Mouse (Mus musculus): Measurements from ENCODE around the gene Olfr33. TPM values are rescaled to one million over a fixed set of nuclear protein-coding genes. Genes with fewer than 3 reads are reported as not detected.

Olfr33 gene
- polyA plus RNA-seq (2017; shearing (Covaris generic)): not detected

GRCm38 (mm10) chr7:102718970-102719369, at the start of gene Olfr33:
TSS of gene Olfr33 (minus strand) at chr7:102719070.

GRCm38 (mm10) chr7:102759266-102759665, 40.4 kb upstream of the Olfr33 start, which contains the start of the genes Olfr560 and Olfr78:
TSS of gene Olfr560 (minus strand) at chr7:102759366.
TSS of gene Olfr78 (minus strand) at chr7:102759471.

GRCm38 (mm10) chr7:102727391-102727790, 8.5 kb upstream of the Olfr33 start, which contains the start of gene Olfr559:
TSS of gene Olfr559 (minus strand) at chr7:102727491.

GRCm38 (mm10) chr7:102701915-102702314, 17.0 kb downstream of the Olfr33 start, which contains the start of gene Olfr558:
TSS of gene Olfr558 (plus strand) at chr7:102702215.

GRCm38 (mm10) chr7:102695358-102696125, 23.3 kb downstream of the Olfr33 start, which contains the start of gene Olfr557:
TSS of gene Olfr557 (plus strand) at chr7:102695910.

GRCm38 (mm10) chr7:102686944-102687501, 31.8 kb downstream of the Olfr33 start, which contains the start of gene Trim68:
TSS of gene Trim68 (minus strand) at chr7:102687327.

GRCm38 (mm10) chr7:102664599-102664998, 54.3 kb downstream of the Olfr33 start, which contains the start of gene Olfr556:
TSS of gene Olfr556 (plus strand) at chr7:102664899.

Other genes with a start within 250 kb of the Olfr33 start
- not detected for gene Olfr543, start 237.4 kb downstream of the Olfr33 start, polyA plus RNA-seq (2017; shearing (Covaris generic))
- gene Olfr544, start 230.8 kb downstream of the Olfr33 start, polyA plus RNA-seq (2017; shearing (Covaris generic)): 0.15 TPM
- gene Olfr545, start 219.5 kb downstream of the Olfr33 start, polyA plus RNA-seq (2017; shearing (Covaris generic)): not detected
- gene Olfr547, start 184.3 kb downstream of the Olfr33 start, polyA plus RNA-seq (2017; shearing (Covaris generic)): not detected
- gene Olfr548-ps1, start 178.2 kb downstream of the Olfr33 start, polyA plus RNA-seq (2017; shearing (Covaris generic)): not detected
- gene Olfr549, start 169.2 kb downstream of the Olfr33 start, polyA plus RNA-seq (2017; shearing (Covaris generic)): not detected
- 20.7 TPM for gene Trim21, start 153.6 kb downstream of the Olfr33 start, polyA plus RNA-seq (2017; shearing (Covaris generic))
- not detected for gene Olfr550, start 147.6 kb downstream of the Olfr33 start, polyA plus RNA-seq (2017; shearing (Covaris generic))
- gene Olfr551, start 127.2 kb downstream of the Olfr33 start, polyA plus RNA-seq (2017; shearing (Covaris generic)): 0.06 TPM
- gene Olfr552, start 121.3 kb downstream of the Olfr33 start, polyA plus RNA-seq (2017; shearing (Covaris generic)): not detected
- not detected for gene Olfr553, start 100.9 kb downstream of the Olfr33 start, polyA plus RNA-seq (2017; shearing (Covaris generic))
- 0.52 TPM for gene Olfr554, start 80.6 kb downstream of the Olfr33 start, polyA plus RNA-seq (2017; shearing (Covaris generic))
- not detected for gene Olfr555, start 60.2 kb downstream of the Olfr33 start, polyA plus RNA-seq (2017; shearing (Covaris generic))
- not detected for gene Olfr556, start 54.2 kb downstream of the Olfr33 start, polyA plus RNA-seq (2017; shearing (Covaris generic))
- 7.1 TPM for gene Trim68, start 31.7 kb downstream of the Olfr33 start, polyA plus RNA-seq (2017; shearing (Covaris generic))
- gene Olfr557, start 23.2 kb downstream of the Olfr33 start, polyA plus RNA-seq (2017; shearing (Covaris generic)): not detected
- not detected for gene Olfr558, start 16.9 kb downstream of the Olfr33 start, polyA plus RNA-seq (2017; shearing (Covaris generic))
- not detected for gene Olfr559, start 8.4 kb upstream of the Olfr33 start, polyA plus RNA-seq (2017; shearing (Covaris generic))
- not detected for gene Olfr560, start 40.3 kb upstream of the Olfr33 start, polyA plus RNA-seq (2017; shearing (Covaris generic))
- gene Olfr78, start 40.4 kb upstream of the Olfr33 start, polyA plus RNA-seq (2017; shearing (Covaris generic)): not detected
- not detected for gene Olfr561, start 52.2 kb upstream of the Olfr33 start, polyA plus RNA-seq (2017; shearing (Covaris generic))
- not detected for gene Olfr564, start 84.4 kb upstream of the Olfr33 start, polyA plus RNA-seq (2017; shearing (Covaris generic))
- gene Olfr566, start 139.7 kb upstream of the Olfr33 start, polyA plus RNA-seq (2017; shearing (Covaris generic)): not detected
- gene Olfr568, start 158.1 kb upstream of the Olfr33 start, polyA plus RNA-seq (2017; shearing (Covaris generic)): not detected
- not detected for gene Olfr569, start 171.8 kb upstream of the Olfr33 start, polyA plus RNA-seq (2017; shearing (Covaris generic))
- not detected for gene Olfr570, start 175.5 kb upstream of the Olfr33 start, polyA plus RNA-seq (2017; shearing (Covaris generic))
- not detected for gene Olfr571, start 198.5 kb upstream of the Olfr33 start, polyA plus RNA-seq (2017; shearing (Covaris generic))
- gene Olfr572, start 205.3 kb upstream of the Olfr33 start, polyA plus RNA-seq (2017; shearing (Covaris generic)): not detected
- gene Olfr573-ps1, start 223.5 kb upstream of the Olfr33 start, polyA plus RNA-seq (2017; shearing (Covaris generic)): not detected
- gene Olfr574, start 229.4 kb upstream of the Olfr33 start, polyA plus RNA-seq (2017; shearing (Covaris generic)): not detected
- not detected for gene Olfr575, start 239.7 kb upstream of the Olfr33 start, polyA plus RNA-seq (2017; shearing (Covaris generic))
- not detected for gene Olfr576, start 243.6 kb upstream of the Olfr33 start, polyA plus RNA-seq (2017; shearing (Covaris generic))

Measured in effector memory CD4-positive, alpha-beta T cell, adult 5 months (primary cell).